Mouse (Mus musculus) lung, adult 2 months (tissue): ENCODE data around the gene Fbxw11.

Source experiments
- CTCF ChIP-seq: fragments of 200-500 bp; IDR thresholded peaks from 2 replicates; pipeline ENCODE4 v1.5.1; 2011; ENCODE audit warnings: mild to moderate bottlenecking, low read length, control low read depth; ENCODE audit not compliant: insufficient read depth
- POLR2A ChIP-seq: fragments of 200-500 bp; IDR thresholded peaks from 2 replicates; pipeline ENCODE4 v1.6.1; 2011; ENCODE audit warnings: low read depth, mild to moderate bottlenecking, control low read depth, low read length, borderline replicate concordance; ENCODE audit errors: extremely low read depth

- TF ChIP-seq CTCF (no peak), POLR2A (no peak)
Observed at GRCm38 (mm10) chr11:32666983-32667382, 24.5 kb downstream of the Fbxw11 start.
